Mouse (Mus musculus): ENCODE data around the gene Ypel3.

DNA sequence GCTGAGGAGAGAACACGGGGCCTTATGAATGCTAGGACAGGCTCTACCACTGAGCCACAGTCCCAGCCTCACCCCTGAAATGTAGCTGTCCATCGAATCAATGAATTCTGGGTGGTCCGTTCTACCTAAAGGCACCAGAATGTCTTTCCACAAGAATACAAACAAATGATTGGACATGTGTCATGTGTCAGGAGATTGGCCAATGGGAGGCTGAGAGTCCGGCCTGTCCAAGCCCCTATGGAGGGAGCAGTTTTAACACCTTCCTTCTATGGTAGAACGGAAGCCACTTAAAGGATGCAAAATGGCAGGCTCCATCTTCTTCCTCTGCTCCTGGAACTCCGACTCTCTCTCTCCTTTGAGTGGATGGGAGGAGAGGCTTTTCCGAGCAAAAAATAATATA lies 40.8 kb downstream of the Ypel3 start:
- no peak for TF ChIP-seq ZC3H11A (IDR thresholded peaks at IDR 0.05; ENCODE audit: borderline replicate concordance, low read depth, low read length)
- TF ChIP-seq CHD2 (IDR thresholded peaks at IDR 0.05; ENCODE audit: low read depth, low read length) = no peak
- TF ChIP-seq HCFC1 (IDR thresholded peaks at IDR 0.05; ENCODE audit: borderline replicate concordance, insufficient read depth, low read length) = no peak

All from ES-E14 (cell line).